In genomic region chr9:57402318-57403251, GRCm38 (mm10) we compare ENCODE assay signal across 16 mouse cellular contexts. TPM values are rescaled to one million over a fixed set of nuclear protein-coding genes. Genes with fewer than 3 reads are reported as not detected.
A peak's percentile ranks its signal among the peaks of the same experiment; 100 is the strongest.
DNase-seq lines count a peak whose midpoint lies in the region; ATAC-seq and TF ChIP-seq lines count a peak whose summit lies in the region.
"Had no signal": no experiment of that assay in that cellular context is flagged by ENCODE, and none has a peak within 500 bp of the region (broad histone marks: within the 10 kb centered on the region; RNA-seq: fewer than 3 reads in every experiment).

No protein-coding gene starts in this region.

- no peaks in the 10 kb centered on the region for H3K36me3 ChIP-seq in lung, embryonic 14.5 days (ENCODE audit: insufficient read depth)
- no peaks in the 10 kb centered on the region for H3K36me3 ChIP-seq in myocyte (ENCODE audit: control insufficient read depth, insufficient read depth)
- H3K36me3 ChIP-seq: limb, embryonic 10.5 days; liver, embryonic 12.5 days had no signal

- no peaks in the 10 kb centered on the region for H3K79me2 ChIP-seq in myocyte (ENCODE audit: control insufficient read depth, insufficient read depth)

- H3K4me3 ChIP-seq in lung, embryonic 14.5 days (ENCODE audit: low read depth, low read length) = no peak overlapping the region
- no peak overlapping the region for H3K4me3 ChIP-seq in lung, adult 2 months (replicated peaks; ENCODE audit: extremely low read depth, low read depth, low read length)
- no peak overlapping the region for H3K4me3 ChIP-seq in myocyte
- H3K4me3 ChIP-seq in cerebellum, adult 2 months (replicated peaks; ENCODE audit: insufficient read depth, low read depth, low read length) = no peak overlapping the region
- H3K4me3 ChIP-seq: limb, embryonic 10.5 days; liver, embryonic 12.5 days had no signal

- no peak for TF ChIP-seq POLR2A in lung, adult 2 months (IDR thresholded peaks at IDR 0.05; ENCODE audit: borderline replicate concordance, extremely low read depth, low read depth, low read length)
- no peak for TF ChIP-seq POLR2A in myocyte (IDR thresholded peaks at IDR 0.05; ENCODE audit: insufficient read length, low read depth)
- no peak for TF ChIP-seq POLR2A in cerebellum, adult 2 months (IDR thresholded peaks at IDR 0.05; ENCODE audit: borderline replicate concordance, insufficient read depth, low read length)

- TF ChIP-seq CTCF in lung, embryonic 14.5 days (IDR thresholded peaks at IDR 0.05; ENCODE audit: low read depth) = no peak
- no peak for TF ChIP-seq CTCF in lung, adult 2 months (IDR thresholded peaks at IDR 0.05; ENCODE audit: insufficient read depth, low read length)
- TF ChIP-seq CTCF in cerebellum, adult 2 months (IDR thresholded peaks at IDR 0.05; ENCODE audit: borderline replicate concordance, insufficient read depth, low read depth, low read length) = no peak

- no peak for ATAC-seq in lung, embryonic 14.5 days (ENCODE audit: insufficient read depth)
- ATAC-seq: hindbrain, postnatal 0 days; liver, embryonic 12.5 days had no signal

- no peak overlapping the region for H3K27ac ChIP-seq in lung, embryonic 14.5 days (ENCODE audit: low read depth)
- H3K27ac ChIP-seq in cerebellum, adult 2 months (ENCODE audit: insufficient read depth, low read length) = no peak overlapping the region
- H3K27ac ChIP-seq: hindbrain, postnatal 0 days; limb, embryonic 10.5 days; liver, embryonic 12.5 days; macrophage had no signal

- peaks cover 11% of the 10 kb centered on the region; the same call in 1 of the 2 replicates for H3K9me3 ChIP-seq in lung, embryonic 14.5 days (ENCODE audit: low read depth, low read length)
- H3K9me3 ChIP-seq: limb, embryonic 10.5 days had no signal

- WGBS in lung, embryonic 14.5 days = 72% methylated on average over 15 of the region's 15 CpGs
- WGBS in lung, adult 2 months = 67% methylated on average over 15 of the region's 15 CpGs
- WGBS in cerebellum, adult 2 months = 84% methylated on average over 15 of the region's 15 CpGs

- peak; percentile 34 for DNase-seq in lung, embryonic 14.5 days
- no peak for DNase-seq in lung, adult 2 months
- DNase-seq in 3T3-L1 (ENCODE audit: low read depth, low spot score) (peak; percentile 18), ZHBTc4 (ENCODE audit: low read depth, low spot score) (peak; percentile 61)
- DNase-seq in cerebellum, adult 2 months = no peak
- DNase-seq in spleen, postnatal 4 days (ENCODE audit: low spot score in 2 of 2) = no peak
- DNase-seq: cerebellum, postnatal 25 days; kidney, adult 9 months; layer of hippocampus, postnatal 36 days; midbrain, embryonic 14.5 days had no signal

- H3ac ChIP-seq in myocyte (ENCODE audit: control insufficient read depth, insufficient read length) = no peak overlapping the region

- H3K27me3 ChIP-seq in lung, embryonic 14.5 days (ENCODE audit: insufficient read depth, low read length) = no peaks in the 10 kb centered on the region
- no peaks in the 10 kb centered on the region for H3K27me3 ChIP-seq in myocyte (ENCODE audit: control insufficient read depth, insufficient read depth, insufficient read length)
- H3K27me3 ChIP-seq in cerebellum, adult 2 months (ENCODE audit: control insufficient read depth, insufficient read depth, low read length) = no peaks in the 10 kb centered on the region
- H3K27me3 ChIP-seq: CH12.LX; liver, embryonic 12.5 days had no signal

- H3K4me2 ChIP-seq in lung, embryonic 14.5 days = no peak overlapping the region
- H3K4me2 ChIP-seq in myocyte (ENCODE audit: low read depth) = no peak overlapping the region
- H3K4me2 ChIP-seq: liver, embryonic 12.5 days had no signal

- no peak overlapping the region for H3K9ac ChIP-seq in lung, embryonic 14.5 days
- H3K9ac ChIP-seq: liver, embryonic 12.5 days had no signal

- no peaks in the 10 kb centered on the region for H3K4me1 ChIP-seq in lung, embryonic 14.5 days (ENCODE audit: insufficient read depth)
- no peaks in the 10 kb centered on the region for H3K4me1 ChIP-seq in lung, adult 2 months (ENCODE audit: control insufficient read depth, insufficient read depth, low read length)
- H3K4me1 ChIP-seq in cerebellum, adult 2 months (ENCODE audit: control insufficient read depth, insufficient read depth, low read length) = no peaks in the 10 kb centered on the region
- H3K4me1 ChIP-seq: limb, embryonic 10.5 days; liver, embryonic 12.5 days had no signal

TF ChIP-seq in myocyte, 11 proteins besides CTCF, POLR2A, EP300 and RAD21:
- TF ChIP-seq USF1 (IDR thresholded peaks at IDR 0.05; ENCODE audit: low read depth) = no peak
- no peak for TF ChIP-seq CEBPB (IDR thresholded peaks at IDR 0.05; ENCODE audit: insufficient read depth, poor library complexity, severe bottlenecking)
- TF ChIP-seq MYOG (IDR thresholded peaks at IDR 0.05; ENCODE audit: control insufficient read depth in 1 of 3, insufficient read depth in 1 of 3, insufficient read length in 2 of 3, low read depth in 2 of 3) = peak; percentile 94 to 99 (median 96)
- peak; percentile 89 for TF ChIP-seq TCF3 (IDR thresholded peaks at IDR 0.05; ENCODE audit: insufficient read length, low read depth)
- no peak for TF ChIP-seq POLR2AphosphoS2 (IDR thresholded peaks at IDR 0.05; ENCODE audit: insufficient read length, low read depth)
- TF ChIP-seq SRF (IDR thresholded peaks at IDR 0.05; ENCODE audit: control insufficient read depth, insufficient read length, low read depth) = no peak
- TF ChIP-seq MYOD1 (IDR thresholded peaks at IDR 0.05; ENCODE audit: control insufficient read depth in 1 of 3, insufficient read length in 2 of 3, low read depth in 2 of 3) = peak; percentile 80 to 99 (median 99)
- TF ChIP-seq TCF12 (IDR thresholded peaks at IDR 0.05; ENCODE audit: insufficient read depth, poor library complexity, severe bottlenecking) = peak; percentile 92
- TF ChIP-seq MAX (IDR thresholded peaks at IDR 0.05; ENCODE audit: low read depth) = no peak
- TF ChIP-seq REST (IDR thresholded peaks at IDR 0.05; ENCODE audit: insufficient read depth, insufficient read length) = no peak
- TF ChIP-seq E2F4 (IDR thresholded peaks at IDR 0.05; ENCODE audit: insufficient read depth) = no peak

RNA-seq across cellular contexts. Expression of gene Ppcdc, which starts 37.3 kb away (rescaled TPM):
- polyA plus RNA-seq in lung, embryonic 14.5 days (2014; fragmentation: Nextera tagmentation; extraction: Ambion mirVana) = 22.5 and 23.7 TPM in 2 replicates
- 30.8 and 36.1 TPM in 2 replicates for polyA plus RNA-seq in lung, adult 2 months (2012; rRNA removed)
- polyA plus RNA-seq in myocyte (2012; fragmentation: generic; extraction: Trizol) = 16.2 TPM
- 20.2 and 21.2 TPM in 2 replicates for polyA plus RNA-seq in cerebellum, adult 2 months (2012; rRNA removed)

Comparison
In these comparisons a context has a peak if more than half of its experiments do, and no peak if none do; other contexts are left out.
1. DNase-seq: peak in lung, embryonic 14.5 days (single experiment), 3T3-L1 (single experiment) and ZHBTc4 (single experiment); none in lung, adult 2 months (single experiment), cerebellum, adult 2 months (0 of 2) and spleen, postnatal 4 days (0 of 2).